Mouse (Mus musculus): ENCODE measurements around the gene Ccdc9. TPM values are rescaled to one million over a fixed set of nuclear protein-coding genes. Genes with fewer than 3 reads are reported as not detected.

Ccdc9 gene
- 24.6 and 28.3 TPM in 2 replicates for polyA plus RNA-seq (2014; fragmentation: Nextera tagmentation; extraction: Ambion mirVana)

DNA sequence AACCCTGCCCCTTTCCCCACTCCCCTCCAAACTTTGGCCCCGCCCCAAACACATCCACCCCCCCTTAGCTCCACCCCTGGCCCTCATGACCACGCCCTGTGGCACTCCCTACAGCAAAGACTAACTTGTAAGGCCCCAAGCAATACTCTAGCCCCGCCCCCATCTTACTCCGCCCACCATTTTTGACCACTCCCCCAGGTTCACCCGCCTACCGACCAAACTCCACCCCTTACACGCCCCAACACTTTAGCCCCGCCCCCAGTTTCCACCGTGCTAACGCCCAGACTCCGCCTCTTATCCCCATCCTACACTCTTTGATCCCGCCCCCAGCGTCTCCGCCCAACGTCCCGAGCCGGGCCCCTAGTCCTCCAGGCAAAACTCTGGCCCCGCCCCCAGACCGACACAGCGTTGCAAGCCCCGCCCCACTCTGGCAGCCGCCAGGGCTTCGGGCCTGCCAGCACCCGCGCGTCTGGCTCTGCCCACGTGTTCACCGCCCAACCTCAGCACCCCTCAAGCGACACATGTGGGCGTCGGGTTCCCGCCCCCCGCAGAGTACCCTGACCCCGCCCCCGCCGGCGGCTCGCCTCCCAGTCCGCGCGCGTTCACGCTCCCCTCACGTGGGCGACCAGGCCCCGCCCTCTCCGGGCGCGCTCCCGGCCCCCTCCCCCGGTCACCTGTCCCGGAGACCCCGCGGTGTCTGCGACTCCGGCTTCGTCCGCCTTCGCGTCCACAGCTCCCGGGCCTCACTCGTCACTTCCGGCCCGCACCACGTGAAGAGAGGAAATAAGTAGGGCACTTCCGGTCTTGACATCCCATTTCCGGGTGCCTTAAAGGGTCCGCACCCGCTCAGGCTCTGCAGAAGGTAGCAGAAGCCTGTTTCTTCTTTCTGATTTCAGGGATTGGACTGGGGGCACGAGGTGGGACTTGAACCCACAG is at the start of gene Ccdc9:
Gene Ccdc9 (minus strand): TSS at position 770 of the 936 bp plus-strand sequence.
- H3K27me3 ChIP-seq (ENCODE audit: control insufficient read depth, insufficient read depth, low read length), result no peaks in the 10 kb centered on the region
- no peaks in the 10 kb centered on the region for H3K9me3 ChIP-seq (ENCODE audit: control insufficient read depth, low read length)
- peak within 1 kb of the TSS; percentile 63 for H3K4me3 ChIP-seq (ENCODE audit: low read length)
- peaks cover 29% of the 10 kb centered on the region for H3K36me3 ChIP-seq (ENCODE audit: control insufficient read depth, insufficient read depth, low read length)
- H3K27ac ChIP-seq (ENCODE audit: low read depth, low read length), result peak within 1 kb of the TSS; percentile 98
- H3K9ac ChIP-seq (ENCODE audit: low read depth, low read length), result peak within 1 kb of the TSS; percentile 80
- peak within 1 kb of the TSS; percentile 45 for H3K4me2 ChIP-seq (replicated peaks; ENCODE audit: low read depth, low read length)
- WGBS, result 1% methylated on average over 68 of the region's 70 CpGs
- H3K4me1 ChIP-seq (ENCODE audit: control insufficient read depth, insufficient read depth, low read length), result peaks cover 6% of the 10 kb centered on the region
- ATAC-seq (ENCODE audit: low FRiP score, low TSS enrichment), result peak; percentile 92

GRCm38 (mm10) chr7:16329146-16329545 is 42.6 kb upstream of the Ccdc9 start:
- ATAC-seq (ENCODE audit: low FRiP score, low TSS enrichment), result no peak
- no peaks in the 10 kb centered on the region for H3K9me3 ChIP-seq (ENCODE audit: control insufficient read depth, low read length)
- WGBS, result 52% methylated on average over 3 of the region's 3 CpGs

GRCm38 (mm10) chr7:16326607-16326971 is 40.0 kb upstream of the Ccdc9 start:
- WGBS, result 92% methylated on average over 2 of the region's 2 CpGs
- H3K27me3 ChIP-seq (ENCODE audit: control insufficient read depth, insufficient read depth, low read length), result no peaks in the 10 kb centered on the region
- peaks cover 53% of the 10 kb centered on the region for H3K36me3 ChIP-seq (ENCODE audit: control insufficient read depth, insufficient read depth, low read length)
- no peak overlapping the region for H3K4me2 ChIP-seq (replicated peaks; ENCODE audit: low read depth, low read length)
- H3K4me3 ChIP-seq (ENCODE audit: low read length), result no peak overlapping the region
- no peaks in the 10 kb centered on the region; the same call in 1 of the 2 replicates for H3K4me1 ChIP-seq (ENCODE audit: control insufficient read depth, insufficient read depth, low read length)
- H3K27ac ChIP-seq (ENCODE audit: low read depth, low read length), result peak overlapping the region; percentile 14; the same call in 1 of the 2 replicates
- peak; percentile 29; the same call in 1 of the 2 replicates for ATAC-seq (ENCODE audit: low FRiP score, low TSS enrichment)
- H3K9me3 ChIP-seq (ENCODE audit: control insufficient read depth, low read length), result no peaks in the 10 kb centered on the region
- no peak overlapping the region for H3K9ac ChIP-seq (ENCODE audit: low read depth, low read length)

More at GRCm38 (mm10) chr7:16329146-16329545, 42.6 kb upstream of the Ccdc9 start:
- H3K27me3 ChIP-seq (ENCODE audit: control insufficient read depth, insufficient read depth, low read length), result no peaks in the 10 kb centered on the region
- H3K9ac ChIP-seq (ENCODE audit: low read depth, low read length), result no peak overlapping the region
- H3K4me2 ChIP-seq (replicated peaks; ENCODE audit: low read depth, low read length), result no peak overlapping the region
- peaks cover 64% of the 10 kb centered on the region for H3K36me3 ChIP-seq (ENCODE audit: control insufficient read depth, insufficient read depth, low read length)
- no peaks in the 10 kb centered on the region; the same call in 1 of the 2 replicates for H3K4me1 ChIP-seq (ENCODE audit: control insufficient read depth, insufficient read depth, low read length)
- no peak overlapping the region for H3K4me3 ChIP-seq (ENCODE audit: low read length)
- H3K27ac ChIP-seq (ENCODE audit: low read depth, low read length), result no peak overlapping the region

GRCm38 (mm10) chr7:16325920-16326606 is 39.5 kb upstream of the Ccdc9 start:
- H3K9me3 ChIP-seq (ENCODE audit: control insufficient read depth, low read length), result no peaks in the 10 kb centered on the region
- H3K9ac ChIP-seq (ENCODE audit: low read depth, low read length), result no peak overlapping the region
- no peak overlapping the region for H3K4me3 ChIP-seq (ENCODE audit: low read length)
- peak overlapping the region; percentile 30 for H3K27ac ChIP-seq (ENCODE audit: low read depth, low read length)
- 19% methylated on average over 8 of the region's 8 CpGs for WGBS
- ATAC-seq (ENCODE audit: low FRiP score, low TSS enrichment), result peak; percentile 74
- H3K27me3 ChIP-seq (ENCODE audit: control insufficient read depth, insufficient read depth, low read length), result no peaks in the 10 kb centered on the region
- H3K4me2 ChIP-seq (replicated peaks; ENCODE audit: low read depth, low read length), result no peak overlapping the region
- H3K4me1 ChIP-seq (ENCODE audit: control insufficient read depth, insufficient read depth, low read length), result no peaks in the 10 kb centered on the region; the same call in 1 of the 2 replicates
- peaks cover 53% of the 10 kb centered on the region for H3K36me3 ChIP-seq (ENCODE audit: control insufficient read depth, insufficient read depth, low read length)

GRCm38 (mm10) chr7:16324661-16325060 is 38.1 kb upstream of the Ccdc9 start:
- H3K4me1 ChIP-seq (ENCODE audit: control insufficient read depth, insufficient read depth, low read length), result no peaks in the 10 kb centered on the region; the same call in 1 of the 2 replicates
- WGBS, result 55% methylated on average over 7 of the region's 7 CpGs
- H3K9me3 ChIP-seq (ENCODE audit: control insufficient read depth, low read length), result no peaks in the 10 kb centered on the region
- no peak overlapping the region for H3K4me3 ChIP-seq (ENCODE audit: low read length)
- ATAC-seq (ENCODE audit: low FRiP score, low TSS enrichment), result no peak
- H3K36me3 ChIP-seq (ENCODE audit: control insufficient read depth, insufficient read depth, low read length), result peaks cover 43% of the 10 kb centered on the region
- no peak overlapping the region for H3K27ac ChIP-seq (ENCODE audit: low read depth, low read length)
- H3K4me2 ChIP-seq (replicated peaks; ENCODE audit: low read depth, low read length), result no peak overlapping the region
- no peaks in the 10 kb centered on the region for H3K27me3 ChIP-seq (ENCODE audit: control insufficient read depth, insufficient read depth, low read length)
- no peak overlapping the region for H3K9ac ChIP-seq (ENCODE audit: low read depth, low read length)

DNA sequence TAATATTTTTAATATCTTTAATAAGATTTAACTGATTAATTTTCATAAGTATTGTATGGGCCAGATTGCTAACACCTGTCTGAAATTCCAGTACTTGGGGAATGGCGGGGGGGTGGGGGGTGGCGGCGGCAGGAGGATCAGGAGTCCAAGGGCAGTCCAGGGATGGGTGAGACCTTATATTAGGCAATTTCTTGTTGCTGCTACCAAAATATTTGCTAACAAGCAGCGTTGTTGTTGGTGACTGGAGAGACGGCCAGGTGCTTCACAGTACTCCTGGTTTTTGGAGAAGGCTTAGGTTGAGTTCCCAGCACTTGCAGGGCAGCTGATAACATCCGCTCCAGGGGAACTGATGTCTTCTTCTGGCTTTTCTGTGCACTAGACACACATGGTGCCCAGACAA is 33.9 kb upstream of the Ccdc9 start:
- Histone ChIP-seq H3K4me3 (ENCODE audit: low read length) (no peak overlapping the region), H3K36me3 (ENCODE audit: control insufficient read depth, insufficient read depth, low read length) (peaks cover 10% of the 10 kb centered on the region), H3K4me2 (replicated peaks; ENCODE audit: low read depth, low read length) (no peak overlapping the region), H3K4me1 (ENCODE audit: control insufficient read depth, insufficient read depth, low read length) (no peaks in the 10 kb centered on the region), H3K27me3 (ENCODE audit: control insufficient read depth, insufficient read depth, low read length) (no peaks in the 10 kb centered on the region), H3K9ac (ENCODE audit: low read depth, low read length) (no peak overlapping the region), H3K9me3 (ENCODE audit: control insufficient read depth, low read length) (no peaks in the 10 kb centered on the region), H3K27ac (ENCODE audit: low read depth, low read length) (no peak overlapping the region)
- ATAC-seq (ENCODE audit: low FRiP score, low TSS enrichment), result no peak
- 94% methylated on average over 6 of the region's 6 CpGs for WGBS

- H3K36me3 ChIP-seq (ENCODE audit: control insufficient read depth, insufficient read depth, low read length), result peaks cover 6% of the 10 kb centered on the region
- H3K4me2 ChIP-seq (replicated peaks; ENCODE audit: low read depth, low read length), result no peak overlapping the region
- no peak overlapping the region for H3K27ac ChIP-seq (ENCODE audit: low read depth, low read length)
- no peaks in the 10 kb centered on the region for H3K9me3 ChIP-seq (ENCODE audit: control insufficient read depth, low read length)
- H3K4me3 ChIP-seq (ENCODE audit: low read length), result no peak overlapping the region
- WGBS, result 92% methylated on average over 4 of the region's 4 CpGs
- H3K9ac ChIP-seq (ENCODE audit: low read depth, low read length), result no peak overlapping the region
- H3K4me1 ChIP-seq (ENCODE audit: control insufficient read depth, insufficient read depth, low read length), result 0 out of 2 replicates have a peak, but pooled peaks cover 2% of the 10 kb centered on the region
- no peak for ATAC-seq (ENCODE audit: low FRiP score, low TSS enrichment)
- no peaks in the 10 kb centered on the region for H3K27me3 ChIP-seq (ENCODE audit: control insufficient read depth, insufficient read depth, low read length)
Measured at GRCm38 (mm10) chr7:16319216-16319615, 32.6 kb upstream of the Ccdc9 start.

- no peak overlapping the region for H3K9ac ChIP-seq (ENCODE audit: low read depth, low read length)
- no peak overlapping the region for H3K4me3 ChIP-seq (ENCODE audit: low read length)
- H3K4me1 ChIP-seq (ENCODE audit: control insufficient read depth, insufficient read depth, low read length), result peaks cover 11% of the 10 kb centered on the region
- H3K36me3 ChIP-seq (ENCODE audit: control insufficient read depth, insufficient read depth, low read length), result no peaks in the 10 kb centered on the region; the same call in none of the 2 replicates
- H3K4me2 ChIP-seq (replicated peaks; ENCODE audit: low read depth, low read length), result no peak overlapping the region
- WGBS, result 84% methylated on average over 13 of the region's 14 CpGs
- no peak for ATAC-seq (ENCODE audit: low FRiP score, low TSS enrichment)
- H3K27ac ChIP-seq (ENCODE audit: low read depth, low read length), result no peak overlapping the region
- no peaks in the 10 kb centered on the region for H3K27me3 ChIP-seq (ENCODE audit: control insufficient read depth, insufficient read depth, low read length)
- no peaks in the 10 kb centered on the region for H3K9me3 ChIP-seq (ENCODE audit: control insufficient read depth, low read length)
Measured at GRCm38 (mm10) chr7:16317094-16317493, 30.5 kb upstream of the Ccdc9 start.
